Mouse (Mus musculus) hindbrain, embryonic 16.5 days (tissue): ENCODE data around the gene Dock1. TPM values are rescaled to one million over a fixed set of nuclear protein-coding genes. Genes with fewer than 3 reads are reported as not detected.

ENCODE experiments used
- ATAC-seq: fragments of 200-750 bp; cut with Nextera tagmentation; 2 replicates; pipeline ENCODE4 v1.8.0; 2017; ENCODE audit warnings: moderate TSS enrichment, moderate library complexity
- H3K27ac ChIP-seq: fragments of 300-500 bp; sonication (generic); 2 replicates; pipeline ENCODE4 v1.5.1; 2014; ENCODE audit warnings: low read depth, mild to moderate bottlenecking, control low read depth, low read length, moderate library complexity
- H3K27me3 ChIP-seq: fragments of 300-500 bp; sonication (generic); replicated peaks from 2 replicates; pipeline ENCODE4 v1.6.1; 2014; ENCODE audit warnings: low read length; ENCODE audit not compliant: control insufficient read depth, insufficient read depth
- H3K36me3 ChIP-seq: fragments of 300-500 bp; sonication (generic); 2 replicates; pipeline ENCODE4 v1.6.1; 2014; ENCODE audit warnings: mild to moderate bottlenecking, low read length, moderate library complexity, mixed read lengths; ENCODE audit not compliant: control insufficient read depth, insufficient read depth
- H3K4me1 ChIP-seq: fragments of 300-500 bp; sonication (generic); 2 replicates; pipeline ENCODE4 v1.6.1; 2014; ENCODE audit warnings: low read depth, low read length; ENCODE audit not compliant: control insufficient read depth, insufficient read depth
- H3K4me2 ChIP-seq: fragments of 300-500 bp; sonication (generic); 2 replicates; pipeline ENCODE4 v1.6.1; 2014; ENCODE audit warnings: mild to moderate bottlenecking, low read length, control low read depth, moderate library complexity
- H3K4me3 ChIP-seq: fragments of 300-500 bp; sonication (generic); 2 replicates; pipeline ENCODE4 v1.5.1; 2014; ENCODE audit warnings: mild to moderate bottlenecking, low read length, control low read depth, moderate library complexity
- H3K9ac ChIP-seq: fragments of 300-500 bp; sonication (generic); 2 replicates; pipeline ENCODE4 v1.6.1; 2014; ENCODE audit warnings: low read depth, mild to moderate bottlenecking, control low read depth, low read length, moderate library complexity
- H3K9me3 ChIP-seq: fragments of 300-500 bp; sonication (generic); 2 replicates; pipeline ENCODE4 v1.6.1; 2014; ENCODE audit warnings: mild to moderate bottlenecking, low read length, moderate library complexity; ENCODE audit not compliant: control insufficient read depth
- WGBS: fragments of 180-500 bp; shearing (Covaris S2); extraction: QIAGEN DNeasy Blood & Tissue Kit; methylation state at CpG from one replicate; pipeline ENCODE4 v1.1.7; 2014; 5-methylcytosine and 5-hydroxymethylcytosine counted together
- polyA plus RNA-seq: library from polyadenylated mRNA; unstranded; fragments of >200 nt; fragmentation: Nextera tagmentation; extraction: Ambion mirVana; gene quantifications from 2 replicates; pipeline ENCODE4 v1.2.1, GENCODE M21; 2015

The Dock1 gene
- polyA plus RNA-seq, 1 experiment from 2014 or later: 8.9 TPM

GRCm38 (mm10) chr7:135210296-135210695 is 539.8 kb downstream of the Dock1 start:
- H3K4me1 ChIP-seq: no peaks in the 10 kb centered on the region
- H3K9me3 ChIP-seq: no peaks in the 10 kb centered on the region
- no peak for ATAC-seq
- no peak overlapping the region for H3K4me2 ChIP-seq
- no peak overlapping the region for H3K27ac ChIP-seq
- no peaks in the 10 kb centered on the region for H3K36me3 ChIP-seq
- no peak overlapping the region for H3K9ac ChIP-seq
- no peak overlapping the region for H3K4me3 ChIP-seq
- no peaks in the 10 kb centered on the region for H3K27me3 ChIP-seq

GRCm38 (mm10) chr7:135210831-135211230 is 540.4 kb downstream of the Dock1 start:
- Histone ChIP-seq H3K4me3 (no peak overlapping the region), H3K36me3 (no peaks in the 10 kb centered on the region), H3K9me3 (no peaks in the 10 kb centered on the region), H3K4me2 (no peak overlapping the region), H3K27ac (no peak overlapping the region), H3K9ac (no peak overlapping the region), H3K27me3 (no peaks in the 10 kb centered on the region), H3K4me1 (no peaks in the 10 kb centered on the region)
- no peak for ATAC-seq
- 83% methylated on average over 2 of the region's 2 CpGs for WGBS

- H3K9me3 ChIP-seq: no peaks in the 10 kb centered on the region
- no peaks in the 10 kb centered on the region for H3K36me3 ChIP-seq
- no peaks in the 10 kb centered on the region for H3K4me1 ChIP-seq
- H3K27ac ChIP-seq: no peak overlapping the region
- 62% methylated on average over 2 of the region's 2 CpGs for WGBS
- no peak overlapping the region for H3K4me2 ChIP-seq
- no peak for ATAC-seq
- no peak overlapping the region for H3K4me3 ChIP-seq
- no peaks in the 10 kb centered on the region for H3K27me3 ChIP-seq
- H3K9ac ChIP-seq: no peak overlapping the region
Observed at GRCm38 (mm10) chr7:135212505-135212904, 542.1 kb downstream of the Dock1 start.

- H3K36me3 ChIP-seq: no peaks in the 10 kb centered on the region
- no peak overlapping the region for H3K4me2 ChIP-seq
- no peak overlapping the region for H3K27ac ChIP-seq
- H3K4me1 ChIP-seq: no peaks in the 10 kb centered on the region
- ATAC-seq: no peak
- no peak overlapping the region for H3K4me3 ChIP-seq
- WGBS: 83% methylated on average over 2 of the region's 2 CpGs
- no peaks in the 10 kb centered on the region for H3K27me3 ChIP-seq
- no peaks in the 10 kb centered on the region for H3K9me3 ChIP-seq
- H3K9ac ChIP-seq: no peak overlapping the region
Observed at GRCm38 (mm10) chr7:135221475-135221874, 551.0 kb downstream of the Dock1 start.
